Mouse (Mus musculus) liver, embryonic 15.5 days (tissue): ENCODE data around the gene Tceal9. TPM values are rescaled to one million over a fixed set of nuclear protein-coding genes. Genes with fewer than 3 reads are reported as not detected.
"Not testable (repeated sequence)": the region's sequence is repeated elsewhere in the genome, so short reads cannot be mapped to it uniquely, and the experiment has no call there.

ENCODE experiments used
- ATAC-seq: fragments of 200-750 bp; cut with Nextera tagmentation; 2 replicates; pipeline ENCODE4 v1.8.0; 2017; ENCODE audit warnings: moderate number of reproducible peaks, mild to moderate bottlenecking, moderate library complexity; ENCODE audit not compliant: insufficient read depth
- H3K27ac ChIP-seq: fragments of 300-500 bp; sonication (generic); replicated peaks from 2 replicates; pipeline ENCODE4 v1.5.1; 2015; ENCODE audit warnings: mild to moderate bottlenecking, inconsistent platforms
- H3K27me3 ChIP-seq: fragments of 300-500 bp; sonication (generic); 2 replicates; pipeline ENCODE4 v1.6.1; 2015; ENCODE audit warnings: mild to moderate bottlenecking, inconsistent platforms
- H3K36me3 ChIP-seq: fragments of 300-500 bp; sonication (generic); replicated peaks from 2 replicates; pipeline ENCODE4 v1.6.1; 2015; ENCODE audit warnings: moderate library complexity, mild to moderate bottlenecking, inconsistent platforms
- H3K4me1 ChIP-seq: fragments of 300-500 bp; sonication (generic); replicated peaks from 2 replicates; pipeline ENCODE4 v1.6.1; 2015; ENCODE audit warnings: inconsistent platforms
- H3K4me2 ChIP-seq: fragments of 300-500 bp; sonication (generic); 2 replicates; pipeline ENCODE4 v1.6.1; 2015; ENCODE audit warnings: moderate library complexity, mild to moderate bottlenecking, inconsistent platforms
- H3K4me3 ChIP-seq: fragments of 300-500 bp; sonication (generic); replicated peaks from 2 replicates; pipeline ENCODE4 v1.5.1; 2015; ENCODE audit warnings: mild to moderate bottlenecking, inconsistent platforms
- H3K9ac ChIP-seq: fragments of 300-500 bp; sonication (generic); 2 replicates; pipeline ENCODE4 v1.6.1; 2015; ENCODE audit warnings: moderate library complexity, mild to moderate bottlenecking, inconsistent platforms
- H3K9me3 ChIP-seq: fragments of 300-500 bp; sonication (generic); replicated peaks from 2 replicates; pipeline ENCODE4 v1.6.1; 2016; ENCODE audit warnings: inconsistent platforms
- WGBS: fragments of 180-500 bp; shearing (Covaris S2); methylation state at CpG from one replicate; pipeline ENCODE4 v1.1.7; 2015; ENCODE audit warnings: mixed read lengths; ENCODE audit not compliant: insufficient replicate concordance; 5-methylcytosine and 5-hydroxymethylcytosine counted together
- polyA plus RNA-seq: library from polyadenylated mRNA; unstranded; fragments of >200 nt; fragmentation: Nextera tagmentation; extraction: Ambion mirVana; gene quantifications from 2 replicates; pipeline ENCODE4 v1.2.1, GENCODE M21; 2015

Tceal9 gene
- polyA plus RNA-seq: 221 and 239 TPM in 2 replicates

- H3K36me3 ChIP-seq: peaks cover 4% of the 10 kb centered on the region; the same call in 1 of the 2 replicates
- H3K4me1 ChIP-seq: no peaks in the 10 kb centered on the region; the same call in 1 of the 2 replicates
- H3K27me3 ChIP-seq: no peaks in the 10 kb centered on the region
- peak; percentile 88 for ATAC-seq
- WGBS: 17% methylated on average over 20 of the region's 20 CpGs
- H3K9ac ChIP-seq: peak within 1 kb of the TSS; percentile 46
- H3K4me3 ChIP-seq: peak within 1 kb of the TSS; percentile 63
- no peaks in the 10 kb centered on the region for H3K9me3 ChIP-seq
- H3K4me2 ChIP-seq: peak within 1 kb of the TSS; percentile 73
- peak within 1 kb of the TSS; percentile 55 for H3K27ac ChIP-seq
These were observed at the start of gene Tceal9 for GRCm38 (mm10) chrX:136244574-136245229. Gene Tceal9 (plus strand): TSS chrX:136245079.

GRCm38 (mm10) chrX:136195193-136195944, 49.5 kb upstream of the Tceal9 start:
- no peak for ATAC-seq
- WGBS: 63% methylated on average over 16 of the region's 16 CpGs
- Histone ChIP-seq H3K27ac (no peak overlapping the region), H3K4me3 (no peak overlapping the region), H3K9ac (no peak overlapping the region), H3K27me3 (no peaks in the 10 kb centered on the region), H3K36me3 (no peaks in the 10 kb centered on the region), H3K4me1 (no peaks in the 10 kb centered on the region), H3K4me2 (no peak overlapping the region), H3K9me3 (no peaks in the 10 kb centered on the region)

- no peak overlapping the region for H3K27ac ChIP-seq
- H3K9ac ChIP-seq: no peak overlapping the region
- no peaks in the 10 kb centered on the region for H3K36me3 ChIP-seq
- H3K4me3 ChIP-seq: no peak overlapping the region
- no peaks in the 10 kb centered on the region for H3K4me1 ChIP-seq
- ATAC-seq: no peak
- H3K27me3 ChIP-seq: 0 out of 2 replicates have a peak, but pooled peaks cover under 1% of the 10 kb centered on the region
- H3K4me2 ChIP-seq: no peak overlapping the region
- 41% methylated on average over 1 of the region's 1 CpGs for WGBS
- H3K9me3 ChIP-seq: no peaks in the 10 kb centered on the region
These were observed 48.0 kb upstream of the Tceal9 start for GRCm38 (mm10) chrX:136196873-136197272.

GRCm38 (mm10) chrX:136203257-136203656, 41.6 kb upstream of the Tceal9 start:
- peaks cover 10% of the 10 kb centered on the region for H3K27me3 ChIP-seq
- peak overlapping the region; percentile 20 for H3K4me2 ChIP-seq
- no peaks in the 10 kb centered on the region for H3K9me3 ChIP-seq
- 21% methylated on average over 7 of the region's 7 CpGs for WGBS
- H3K36me3 ChIP-seq: no peaks in the 10 kb centered on the region
- H3K27ac ChIP-seq: peak overlapping the region; percentile 48; the same call in 1 of the 2 replicates
- no peak overlapping the region; the same call in 1 of the 2 replicates for H3K9ac ChIP-seq
- no peaks in the 10 kb centered on the region for H3K4me1 ChIP-seq
- ATAC-seq: 0 out of 2 replicates have a peak, but pooled peaks have one; percentile 25
- H3K4me3 ChIP-seq: peak overlapping the region; percentile 33

GRCm38 (mm10) chrX:136203664-136204066, 41.2 kb upstream of the Tceal9 start, which contains the start of gene Tceal5:
Gene Tceal5 (minus strand): TSS chrX:136203876.
- peak within 1 kb of the TSS; percentile 48; the same call in 1 of the 2 replicates for H3K27ac ChIP-seq

GRCm38 (mm10) chrX:136204406-136204805, 40.5 kb upstream of the Tceal9 start:
- Histone ChIP-seq H3K4me1 (no peaks in the 10 kb centered on the region), H3K27ac (no peak overlapping the region), H3K36me3 (no peaks in the 10 kb centered on the region), H3K4me2 (no peak overlapping the region), H3K4me3 (no peak overlapping the region), H3K9me3 (no peaks in the 10 kb centered on the region), H3K9ac (no peak overlapping the region), H3K27me3 (peaks cover 10% of the 10 kb centered on the region)
- ATAC-seq: no peak
- WGBS: 48% methylated on average over 6 of the region's 6 CpGs

More at GRCm38 (mm10) chrX:136203664-136204066, 41.2 kb upstream of the Tceal9 start, which contains the start of gene Tceal5:
- peak within 1 kb of the TSS; percentile 33 for H3K4me3 ChIP-seq
- peak; percentile 66 for ATAC-seq
- 18% methylated on average over 9 of the region's 9 CpGs for WGBS
- peak within 1 kb of the TSS; percentile 20 for H3K4me2 ChIP-seq
- H3K9me3 ChIP-seq: no peaks in the 10 kb centered on the region
- no peaks in the 10 kb centered on the region for H3K36me3 ChIP-seq
- H3K27me3 ChIP-seq: peaks cover 10% of the 10 kb centered on the region
- no peak within 1 kb of the TSS; the same call in 1 of the 2 replicates for H3K9ac ChIP-seq
- H3K4me1 ChIP-seq: no peaks in the 10 kb centered on the region

- ATAC-seq: no peak
- Histone ChIP-seq H3K9ac (no peak overlapping the region), H3K27ac (no peak overlapping the region), H3K27me3 (peaks cover 9% of the 10 kb centered on the region; the same call in 1 of the 2 replicates), H3K4me2 (no peak overlapping the region), H3K36me3 (no peaks in the 10 kb centered on the region), H3K4me3 (no peak overlapping the region), H3K4me1 (no peaks in the 10 kb centered on the region), H3K9me3 (no peaks in the 10 kb centered on the region)
- 36% methylated on average over 2 of the region's 2 CpGs for WGBS
These were observed 31.5 kb upstream of the Tceal9 start for GRCm38 (mm10) chrX:136213396-136213795.

- H3K9me3 ChIP-seq, H3K9ac ChIP-seq: not testable (repeated sequence)
- WGBS: 25% methylated on average over 19 of the region's 67 CpGs
These were observed 29.9 kb upstream of the Tceal9 start, which contains the start of the genes Tceal7 and Bex1 for GRCm38 (mm10) chrX:136214729-136215677. Gene Tceal7 (plus strand): TSS chrX:136214779. Gene Bex1 (minus strand): TSS chrX:136215513.

GRCm38 (mm10) chrX:136216303-136216702, 28.6 kb upstream of the Tceal9 start:
- H3K4me1 ChIP-seq: no peaks in the 10 kb centered on the region
- H3K27me3 ChIP-seq: peaks cover 9% of the 10 kb centered on the region; the same call in 1 of the 2 replicates
- H3K36me3 ChIP-seq: no peaks in the 10 kb centered on the region
- H3K4me2 ChIP-seq: no peak overlapping the region
- H3K9ac ChIP-seq: no peak overlapping the region
- 44% methylated on average over 1 of the region's 1 CpGs for WGBS
- no peak overlapping the region for H3K27ac ChIP-seq
- no peaks in the 10 kb centered on the region for H3K9me3 ChIP-seq
- no peak for ATAC-seq
- H3K4me3 ChIP-seq: no peak overlapping the region

More at GRCm38 (mm10) chrX:136214729-136215677, 29.9 kb upstream of the Tceal9 start, which contains the start of the genes Tceal7 and Bex1:
- peak within 1 kb of the TSS; percentile 5; the same call in 1 of the 2 replicates for H3K4me2 ChIP-seq
- ATAC-seq: peak; percentile 81
- peak within 1 kb of the TSS; percentile 34 for H3K4me3 ChIP-seq
- not testable (repeated sequence) for H3K36me3 ChIP-seq, H3K27ac ChIP-seq, H3K4me1 ChIP-seq, H3K27me3 ChIP-seq

- Histone ChIP-seq H3K4me2 (no peak overlapping the region), H3K9me3 (no peaks in the 10 kb centered on the region), H3K9ac (no peak overlapping the region), H3K36me3 (no peaks in the 10 kb centered on the region), H3K27ac (no peak overlapping the region), H3K4me3 (no peak overlapping the region), H3K27me3 (no peaks in the 10 kb centered on the region), H3K4me1 (no peaks in the 10 kb centered on the region)
- WGBS: 57% methylated on average over 6 of the region's 6 CpGs
- no peak for ATAC-seq
These were observed 21.2 kb upstream of the Tceal9 start for GRCm38 (mm10) chrX:136223714-136224113.
